Mouse (Mus musculus): ENCODE measurements at regions not wholly inside any gene's neighbourhood (a gene's known extent, or its start where the extent isn't known, plus 50 kb on each side); places are given as distances from the start of the nearest gene placed in this dataset.
"Not testable (repeated sequence)": the region's sequence is repeated elsewhere in the genome, so short reads cannot be mapped to it uniquely, and the experiment has no call there.

DNA sequence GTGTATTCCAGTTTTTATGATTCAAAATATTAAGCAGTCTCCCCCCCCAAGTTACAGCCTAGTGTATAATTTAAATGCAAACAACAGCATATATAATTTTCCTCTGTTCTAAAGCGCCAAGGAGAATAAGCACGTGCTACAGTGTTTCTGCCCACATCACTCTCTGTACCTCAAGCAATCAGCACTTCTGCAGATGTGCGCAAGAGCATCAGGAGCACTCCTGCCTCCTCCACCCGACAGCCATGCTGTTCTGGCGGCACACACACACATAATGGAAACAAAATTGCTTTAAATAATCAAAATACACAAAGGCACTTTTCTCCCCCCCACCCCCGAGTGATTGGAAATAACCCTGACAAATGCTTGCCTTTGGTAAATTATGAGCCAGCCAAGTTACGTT is 78.5 kb upstream of the Adgrl2 start:
- DNase-seq (ENCODE audit: low spot score in 2 of 2): no peak

GRCm38 (mm10) chr3:149067758-149068157 is 77.4 kb upstream of the Adgrl2 start:
- DNase-seq (ENCODE audit: low spot score in 2 of 2): no peak

DNA sequence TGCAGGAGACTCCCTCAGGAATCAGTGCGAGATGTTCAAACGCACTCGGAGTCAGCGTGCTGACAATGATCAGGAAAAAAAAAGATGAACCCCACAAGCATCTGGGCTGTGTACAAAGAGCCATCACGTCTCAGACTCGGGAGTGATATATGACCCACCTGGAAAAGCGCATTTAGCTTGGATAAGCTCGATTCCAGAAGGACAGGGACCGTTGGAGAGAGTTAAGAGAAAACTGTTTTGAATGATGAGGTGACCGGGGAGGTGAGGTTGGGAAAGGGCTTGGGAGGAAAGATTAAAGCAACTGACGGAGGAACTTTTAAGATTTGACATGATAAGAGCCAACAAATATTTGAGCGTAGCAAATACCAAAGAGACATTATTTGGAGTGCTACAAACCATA is 64.7 kb upstream of the Adgrl2 start:
- DNase-seq (ENCODE audit: low spot score in 2 of 2): no peak

GRCm38 (mm10) chr3:149052295-149052902 is 62.0 kb upstream of the Adgrl2 start:
- DNase-seq (ENCODE audit: low spot score in 2 of 2): not testable (repeated sequence)

DNA sequence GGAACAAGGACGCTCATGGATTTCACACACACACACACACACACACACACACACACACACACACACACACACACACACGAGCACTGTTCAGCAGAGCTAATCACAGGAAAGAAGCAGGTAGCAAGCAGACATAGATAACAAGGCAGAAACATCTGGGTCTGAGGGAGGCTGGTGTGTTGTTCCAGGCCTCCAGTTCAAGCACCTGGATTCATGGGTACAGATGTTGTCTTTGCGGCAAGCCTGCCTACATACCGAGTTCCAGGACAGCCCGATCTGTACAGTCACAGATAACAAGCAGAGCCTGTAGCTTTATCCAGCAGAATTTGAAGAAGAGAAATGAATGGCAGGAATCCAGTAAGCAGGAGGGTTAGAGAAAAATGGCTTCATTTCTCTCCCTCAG is 55.0 kb upstream of the Adgrl2 start:
- no peak for DNase-seq (ENCODE audit: low spot score in 2 of 2)

DNA sequence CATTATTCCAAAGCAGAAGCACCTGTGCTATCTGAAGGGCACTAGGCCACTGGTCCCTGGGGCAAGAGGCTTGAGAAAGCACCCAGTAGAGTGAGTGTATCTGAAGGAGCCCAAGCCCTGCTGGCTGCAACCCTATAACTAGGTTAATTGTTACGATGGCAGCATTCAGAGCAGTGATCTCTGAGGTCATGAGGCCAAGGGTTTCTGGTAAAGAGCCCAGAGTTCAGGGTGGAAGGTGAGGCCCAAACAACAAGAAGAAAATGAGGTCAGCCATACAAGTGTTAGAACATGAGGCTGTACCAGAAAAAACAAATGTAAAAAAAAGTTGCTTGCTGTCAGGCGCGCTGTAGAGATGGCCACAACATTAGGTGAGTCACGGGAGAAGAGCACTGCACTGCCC is 53.5 kb upstream of the Adgrl2 start:
- no peak for DNase-seq (ENCODE audit: low spot score in 2 of 2)

- DNase-seq (ENCODE audit: low spot score in 2 of 2): no peak
These were observed 52.2 kb upstream of the Adgrl2 start for GRCm38 (mm10) chr3:149042527-149042926.

- no peak for DNase-seq (ENCODE audit: low spot score in 2 of 2)
These were observed 50.8 kb upstream of the Adgrl2 start for GRCm38 (mm10) chr3:149041188-149041587.
